Mouse (Mus musculus): ENCODE data around the gene Rufy3. TPM values are rescaled to one million over a fixed set of nuclear protein-coding genes. Genes with fewer than 3 reads are reported as not detected.

The Rufy3 gene
- 4.6 and 5.3 TPM in 2 replicates for polyA plus RNA-seq (2012; rRNA removed)

GRCm38 (mm10) chr5:88564501-88565147 is at the start of gene Rufy3:
Gene Rufy3, plus strand, starts transcription at chr5:88565040.

GRCm38 (mm10) chr5:88527657-88528056 is 37.2 kb upstream of the Rufy3 start, which contains the start of gene Jchain:
Gene Jchain, minus strand, starts transcription at chr5:88527891.

GRCm38 (mm10) chr5:88554086-88554886 is 10.6 kb upstream of the Rufy3 start, which contains the start of gene Utp3:
Gene Utp3, plus strand, starts transcription at chr5:88554462.

GRCm38 (mm10) chr5:88675443-88676387 is 110.9 kb downstream of the Rufy3 start, which contains the start of gene Grsf1:
Gene Grsf1, minus strand, starts transcription at chr5:88676171.

Other genes starting within 250 kb of the Rufy3 start
- gene Prol1, start 247.7 kb upstream of the Rufy3 start, polyA plus RNA-seq (2012; rRNA removed), result not detected in 2 replicates
- not detected in 2 replicates for gene Amtn, start 188.9 kb upstream of the Rufy3 start, polyA plus RNA-seq (2012; rRNA removed)
- not detected in 2 replicates for gene Ambn, start 109.0 kb upstream of the Rufy3 start, polyA plus RNA-seq (2012; rRNA removed)
- gene Enam, start 77.1 kb upstream of the Rufy3 start, polyA plus RNA-seq (2012; rRNA removed), result not detected in 2 replicates
- gene Jchain, start 37.1 kb upstream of the Rufy3 start, polyA plus RNA-seq (2012; rRNA removed), result 0.07 and 0.09 TPM in 2 replicates
- 29.3 and 30.5 TPM in 2 replicates for gene Utp3, start 10.6 kb upstream of the Rufy3 start, polyA plus RNA-seq (2012; rRNA removed)
- gene Grsf1, start 111.1 kb downstream of the Rufy3 start, polyA plus RNA-seq (2012; rRNA removed), result 21.9 and 22.8 TPM in 2 replicates
- 7.6 and 9.6 TPM in 2 replicates for gene Mob1b, start 155.8 kb downstream of the Rufy3 start, polyA plus RNA-seq (2012; rRNA removed)
- gene Dck, start 200.0 kb downstream of the Rufy3 start, polyA plus RNA-seq (2012; rRNA removed), result 36.7 and 48.5 TPM in 2 replicates